Mouse (Mus musculus) intestine, postnatal 0 days (tissue): ENCODE results near the gene Mapk13. TPM values are rescaled to one million over a fixed set of nuclear protein-coding genes. Genes with fewer than 3 reads are reported as not detected.
"Not testable (repeated sequence)": the region's sequence is repeated elsewhere in the genome, so short reads cannot be mapped to it uniquely, and the experiment has no call there.

Experiments used
- ATAC-seq: fragments of 200-750 bp; cut with Nextera tagmentation; 2 replicates; pipeline ENCODE4 v1.8.0; 2017; ENCODE audit warnings: mild to moderate bottlenecking, moderate TSS enrichment, moderate library complexity
- H3K27ac ChIP-seq: fragments of 300-500 bp; sonication (generic); 2 replicates; pipeline ENCODE4 v1.5.1; 2014; ENCODE audit warnings: mild to moderate bottlenecking, low read depth, low read length, moderate library complexity
- H3K27me3 ChIP-seq: fragments of 300-500 bp; sonication (generic); replicated peaks from 2 replicates; pipeline ENCODE4 v1.6.1; 2014; ENCODE audit warnings: low read length, mixed read lengths; ENCODE audit not compliant: control insufficient read depth, insufficient read depth
- H3K36me3 ChIP-seq: fragments of 300-500 bp; sonication (generic); 2 replicates; pipeline ENCODE4 v1.6.1; 2014; ENCODE audit warnings: mild to moderate bottlenecking, moderate library complexity; ENCODE audit not compliant: control insufficient read depth, insufficient read depth
- H3K4me1 ChIP-seq: fragments of 300-500 bp; sonication (generic); replicated peaks from 2 replicates; pipeline ENCODE4 v1.6.1; 2014; ENCODE audit warnings: antibody characterized with exemption, low read length, mixed read lengths; ENCODE audit not compliant: control insufficient read depth, insufficient read depth
- H3K4me2 ChIP-seq: fragments of 300-500 bp; sonication (generic); replicated peaks from 2 replicates; pipeline ENCODE4 v1.6.1; 2014; ENCODE audit warnings: low read depth, mild to moderate bottlenecking, moderate library complexity
- H3K4me3 ChIP-seq: fragments of 300-500 bp; sonication (generic); 2 replicates; pipeline ENCODE4 v1.5.1; 2014; ENCODE audit warnings: low read depth, low read length
- H3K9ac ChIP-seq: fragments of 300-500 bp; sonication (generic); 2 replicates; pipeline ENCODE4 v1.6.1; 2014; ENCODE audit warnings: mild to moderate bottlenecking, low read depth, low read length
- H3K9me3 ChIP-seq: fragments of 300-500 bp; sonication (generic); 2 replicates; pipeline ENCODE4 v1.6.1; 2016; ENCODE audit warnings: mixed run types; ENCODE audit not compliant: control insufficient read depth
- CTCF ChIP-seq: sonication (generic); IDR thresholded peaks from 2 replicates; pipeline ENCODE4 v1.5.1; 2016; ENCODE audit warnings: low read depth, mild to moderate bottlenecking, control low read depth, antibody characterized with exemption, moderate library complexity
- WGBS: fragments of 180-500 bp; shearing (Covaris S2); extraction: QIAGEN DNeasy Blood & Tissue Kit; methylation state at CpG from one replicate; pipeline ENCODE4 v1.1.7; 2014; 5-methylcytosine and 5-hydroxymethylcytosine counted together
- polyA plus RNA-seq: library from polyadenylated mRNA; unstranded; fragments of >200 nt; fragmentation: Nextera tagmentation; extraction: Ambion mirVana; gene quantifications from 2 replicates; pipeline ENCODE4 v1.2.1, GENCODE M21; 2015

Gene Mapk13
- polyA plus RNA-seq, 1 experiment from 2014 or later = 204 TPM

- 2% methylated on average over 24 of the region's 24 CpGs for WGBS
- peaks cover 8% of the 10 kb centered on the region; the same call in 1 of the 2 replicates for H3K4me1 ChIP-seq
- H3K9ac ChIP-seq = peak overlapping the region; percentile 74
- no peaks in the 10 kb centered on the region for H3K27me3 ChIP-seq
- TF ChIP-seq CTCF = no peak
- H3K9me3 ChIP-seq = no peaks in the 10 kb centered on the region
- H3K4me3 ChIP-seq = peak overlapping the region; percentile 56
- H3K27ac ChIP-seq = peak overlapping the region; percentile 74
- H3K4me2 ChIP-seq = peak overlapping the region; percentile 69
- ATAC-seq = peak; percentile 54
- H3K36me3 ChIP-seq = peaks cover 7% of the 10 kb centered on the region; the same call in 1 of the 2 replicates
Measured at GRCm38 (mm10) chr17:28769875-28770421, 851 bp downstream of the Mapk13 start.

- ATAC-seq = peak; percentile 42
- peaks cover 12% of the 10 kb centered on the region for H3K36me3 ChIP-seq
- no peaks in the 10 kb centered on the region for H3K9me3 ChIP-seq
- H3K4me1 ChIP-seq = peaks cover 8% of the 10 kb centered on the region; the same call in 1 of the 2 replicates
- TF ChIP-seq CTCF = no peak
- 0 out of 2 replicates have a peak overlapping the region, but pooled peaks have one; percentile 17 for H3K9ac ChIP-seq
- peak overlapping the region; percentile 74 for H3K27ac ChIP-seq
- 72% methylated on average over 5 of the region's 5 CpGs for WGBS
- no peaks in the 10 kb centered on the region for H3K27me3 ChIP-seq
- H3K4me3 ChIP-seq = no peak overlapping the region
- H3K4me2 ChIP-seq = peak overlapping the region; percentile 69
Measured at GRCm38 (mm10) chr17:28771289-28771688, 2.2 kb downstream of the Mapk13 start.

- not testable (repeated sequence) for H3K4me2 ChIP-seq, H3K27ac ChIP-seq, H3K4me1 ChIP-seq, H3K9ac ChIP-seq, H3K4me3 ChIP-seq, H3K27me3 ChIP-seq, H3K9me3 ChIP-seq, ATAC-seq
- H3K36me3 ChIP-seq = peaks cover 27% of the 10 kb centered on the region
- TF ChIP-seq CTCF = peak; percentile 53
- WGBS = 94% methylated on average over 8 of the region's 9 CpGs
Measured at GRCm38 (mm10) chr17:28774303-28774702, 5.2 kb downstream of the Mapk13 start.

GRCm38 (mm10) chr17:28775161-28775560, 6.1 kb downstream of the Mapk13 start:
- Histone ChIP-seq H3K27ac (no peak overlapping the region), H3K9ac (no peak overlapping the region), H3K4me3 (no peak overlapping the region), H3K4me2 (no peak overlapping the region), H3K4me1 (peaks cover 8% of the 10 kb centered on the region; the same call in 1 of the 2 replicates), H3K36me3 (peaks cover 34% of the 10 kb centered on the region), H3K9me3 (no peaks in the 10 kb centered on the region), H3K27me3 (no peaks in the 10 kb centered on the region)
- no peak for TF ChIP-seq CTCF
- no peak for ATAC-seq
- 77% methylated on average over 4 of the region's 4 CpGs for WGBS

- Histone ChIP-seq H3K9me3 (no peaks in the 10 kb centered on the region), H3K4me2 (no peak overlapping the region), H3K27ac (no peak overlapping the region), H3K36me3 (peaks cover 34% of the 10 kb centered on the region), H3K4me3 (no peak overlapping the region), H3K4me1 (no peaks in the 10 kb centered on the region), H3K9ac (no peak overlapping the region), H3K27me3 (no peaks in the 10 kb centered on the region)
- ATAC-seq = no peak
- peak; percentile 48 for TF ChIP-seq CTCF
- 93% methylated on average over 3 of the region's 3 CpGs for WGBS
Measured at GRCm38 (mm10) chr17:28776817-28777216, 7.7 kb downstream of the Mapk13 start.

- no peak for TF ChIP-seq CTCF
- ATAC-seq = peak; percentile 55
- no peak overlapping the region for H3K4me3 ChIP-seq
- H3K36me3 ChIP-seq = peaks cover 32% of the 10 kb centered on the region
- WGBS = 84% methylated on average over 16 of the region's 16 CpGs
- H3K9me3 ChIP-seq = no peaks in the 10 kb centered on the region
- H3K4me1 ChIP-seq = no peaks in the 10 kb centered on the region
- no peak overlapping the region for H3K9ac ChIP-seq
- no peak overlapping the region for H3K27ac ChIP-seq
- no peak overlapping the region for H3K4me2 ChIP-seq
- no peaks in the 10 kb centered on the region for H3K27me3 ChIP-seq
Measured at GRCm38 (mm10) chr17:28777231-28778005, 8.3 kb downstream of the Mapk13 start.
